Mouse (Mus musculus): ENCODE results near the gene Nat9.
A peak's percentile ranks its signal among the peaks of the same experiment; 100 is the strongest.

Nat9 gene

DNA sequence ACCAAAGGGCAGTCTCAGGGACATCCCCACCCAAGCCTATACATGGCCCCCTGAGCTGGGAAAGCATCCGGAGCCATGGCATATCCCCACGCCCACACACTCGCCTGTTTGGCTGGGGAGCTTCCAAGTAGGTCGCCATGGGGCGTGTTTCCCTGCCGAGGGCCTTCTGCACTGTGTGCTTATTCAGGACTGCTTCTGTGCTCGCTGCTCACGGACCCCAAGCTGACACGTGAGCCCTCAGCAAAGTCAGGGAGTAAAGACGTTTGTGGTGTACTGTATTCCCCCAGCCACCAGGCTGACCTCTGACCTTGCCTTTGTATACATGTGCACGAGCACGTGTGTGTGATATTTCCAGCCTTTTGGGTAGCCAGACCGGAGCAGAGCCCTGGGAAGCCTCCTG is 24.5 kb upstream of the Nat9 start:
- no peak for DNase-seq

DNA sequence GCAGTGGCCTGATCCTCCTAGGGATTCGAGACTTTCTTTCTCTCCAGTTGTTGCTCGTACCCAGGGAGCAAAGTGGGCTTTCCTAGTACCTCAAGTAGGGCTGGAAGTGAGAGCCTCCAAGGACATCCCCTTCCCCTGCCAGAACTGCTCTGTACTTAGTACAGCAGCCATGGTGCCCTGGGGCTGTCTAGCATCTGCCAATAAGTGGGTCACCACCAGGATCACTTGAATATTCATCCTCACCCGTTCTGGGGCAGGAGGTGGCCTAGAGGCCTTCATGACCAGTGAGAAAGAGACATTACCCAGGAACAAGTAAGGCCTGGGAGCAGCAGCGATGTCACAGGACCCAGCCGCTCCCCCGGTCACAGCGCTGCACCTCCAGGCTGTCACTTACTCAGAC is 22.3 kb upstream of the Nat9 start:
- no peak for DNase-seq

DNA sequence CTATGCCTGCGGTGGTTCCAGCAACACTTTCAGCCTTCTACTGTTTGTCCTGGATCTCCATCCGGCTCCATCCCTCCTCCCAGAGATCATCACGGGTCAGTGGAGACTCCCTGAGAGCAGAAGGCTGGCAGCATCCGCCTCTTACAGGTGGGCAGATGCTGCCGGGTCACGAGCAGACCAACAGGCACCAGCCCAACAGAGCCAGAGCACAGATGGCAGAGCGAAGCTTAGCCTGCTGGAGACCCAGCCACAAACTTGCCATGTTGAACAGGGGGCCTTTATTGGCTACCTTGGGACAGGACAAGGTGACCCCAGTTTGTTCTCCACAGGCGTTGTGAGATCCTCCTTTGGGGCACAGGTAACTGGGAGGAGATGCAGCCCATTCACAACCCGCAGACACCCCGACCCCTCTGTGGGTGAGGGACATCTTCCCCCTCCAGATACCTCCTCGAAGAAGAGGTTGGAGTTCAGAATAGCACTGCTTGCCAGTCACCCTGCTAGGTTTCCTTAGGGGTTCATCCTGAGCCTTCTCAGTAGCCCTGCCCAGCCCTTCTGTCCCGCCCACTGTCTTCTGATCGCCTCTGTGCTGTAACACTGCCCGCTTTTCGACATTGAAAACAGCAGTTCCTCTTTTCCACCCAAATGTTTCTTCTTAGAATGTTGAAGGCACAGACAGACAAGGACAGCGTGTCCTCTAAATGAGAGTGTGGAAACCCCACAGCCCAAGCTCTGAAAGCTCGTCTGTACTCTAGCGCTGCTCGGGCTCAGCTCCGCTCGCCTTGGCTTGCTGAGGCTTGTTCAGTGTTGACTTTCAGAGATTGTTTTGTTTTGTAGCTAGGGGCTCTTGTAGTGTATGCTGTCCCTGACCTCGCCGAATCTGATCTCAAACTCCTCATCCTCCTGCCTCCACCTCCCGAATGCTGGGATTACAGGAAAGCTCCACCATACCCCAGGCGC is 21.4 kb upstream of the Nat9 start:
- no peak for DNase-seq

DNA sequence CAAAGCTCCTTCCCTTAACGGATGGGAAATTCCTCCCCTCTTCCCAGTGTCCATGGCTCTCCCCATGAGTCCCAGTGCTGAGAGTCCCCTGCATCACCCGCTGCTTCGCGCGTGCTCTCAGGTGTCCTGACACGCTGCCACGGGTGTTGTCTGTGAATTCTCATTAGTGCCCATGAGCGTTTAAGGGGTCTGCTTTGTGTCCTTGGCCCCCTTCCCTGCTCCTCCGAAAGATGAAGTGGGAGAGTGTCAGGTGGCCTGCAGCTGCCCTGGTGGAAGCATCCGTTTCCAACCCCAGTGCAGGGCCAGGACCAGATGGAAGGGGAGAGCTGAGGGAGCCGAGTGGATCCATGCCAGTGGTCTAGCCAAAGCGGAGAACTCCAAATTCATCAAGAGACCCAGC is 20.5 kb upstream of the Nat9 start:
- no peak for DNase-seq

DNA sequence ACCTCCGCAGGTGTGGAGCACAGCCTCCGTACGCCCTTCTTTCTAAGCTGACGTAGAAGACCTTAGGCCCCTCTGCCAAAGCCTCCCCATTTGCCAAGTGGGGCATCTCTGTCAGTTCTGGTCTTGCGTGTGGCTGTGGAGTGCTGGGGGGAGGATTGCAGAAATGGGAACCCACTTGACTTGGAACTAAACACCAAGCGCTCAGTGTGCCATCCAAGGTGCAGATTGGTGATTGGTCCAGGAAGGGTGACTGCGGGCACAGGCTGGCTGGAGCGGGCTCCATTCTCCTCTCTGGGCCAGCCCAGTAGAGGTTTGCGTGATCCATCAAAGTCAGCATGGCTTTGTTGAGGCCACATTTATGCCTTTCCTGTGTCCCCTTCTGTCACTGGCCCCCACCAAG is 15.1 kb upstream of the Nat9 start:
- no peak for DNase-seq

DNA sequence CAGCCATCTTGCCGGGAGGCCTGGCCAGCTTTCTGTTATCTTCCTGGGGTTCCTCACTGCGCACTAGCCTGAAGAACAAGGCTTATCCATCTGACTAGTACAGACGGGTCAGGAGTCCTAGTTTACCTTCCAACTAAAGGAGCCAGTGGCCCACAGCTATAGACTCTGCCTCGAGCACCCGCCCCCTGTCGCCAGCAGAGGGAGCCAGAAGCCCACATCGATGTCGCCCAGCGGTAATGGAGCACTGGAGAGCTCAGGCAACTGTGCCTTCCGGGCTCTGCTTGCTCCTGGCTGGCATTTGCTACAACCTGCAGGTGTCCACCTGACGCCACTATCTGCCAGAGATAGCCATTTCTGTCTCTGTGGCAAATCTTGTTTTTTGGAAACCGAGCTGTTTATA is 14.7 kb upstream of the Nat9 start:
- peak; percentile 85 for DNase-seq

DNA sequence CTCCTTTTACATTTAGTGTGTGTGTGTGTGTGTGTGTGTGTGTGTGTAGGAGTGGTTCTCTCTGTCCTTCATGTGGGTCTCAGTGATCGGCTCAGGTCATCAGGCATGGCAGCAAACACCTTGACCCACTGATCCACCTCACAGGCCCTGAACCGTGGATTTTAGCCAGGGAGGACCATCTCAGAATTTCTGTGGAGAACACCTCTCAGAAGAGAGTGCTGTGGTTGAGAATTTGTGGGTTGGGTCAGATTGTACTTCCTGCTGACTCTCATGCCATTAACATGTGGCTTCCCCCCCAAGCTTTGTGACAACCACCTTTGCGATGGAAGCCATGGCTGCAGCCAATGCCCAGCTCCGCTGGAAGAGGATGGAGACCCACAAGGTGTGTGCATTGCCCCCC is 12.9 kb upstream of the Nat9 start:
- DNase-seq = no peak

DNA sequence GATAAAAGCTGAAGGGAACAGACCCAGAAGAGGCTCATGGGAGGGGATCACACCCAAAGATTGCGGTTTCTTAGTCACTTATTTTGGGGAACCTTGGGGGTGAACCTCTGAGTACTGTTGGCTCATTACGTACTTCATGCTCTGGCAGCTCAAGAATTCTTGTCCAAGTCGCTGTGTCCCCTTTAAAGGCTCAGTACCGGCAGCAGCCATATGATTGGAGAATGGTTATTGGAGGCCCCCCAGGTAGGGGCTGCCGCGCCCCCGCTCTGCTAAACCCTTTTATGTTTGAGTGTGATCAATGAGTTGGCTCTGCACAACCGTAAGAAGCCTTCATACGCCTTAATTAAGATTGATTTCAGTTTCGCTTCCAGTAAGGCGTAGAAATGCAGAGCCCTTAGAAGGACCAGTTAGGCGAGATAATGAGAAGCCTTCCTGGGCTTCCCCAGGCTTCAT is 11.3 kb upstream of the Nat9 start:
- DNase-seq = no peak

DNA sequence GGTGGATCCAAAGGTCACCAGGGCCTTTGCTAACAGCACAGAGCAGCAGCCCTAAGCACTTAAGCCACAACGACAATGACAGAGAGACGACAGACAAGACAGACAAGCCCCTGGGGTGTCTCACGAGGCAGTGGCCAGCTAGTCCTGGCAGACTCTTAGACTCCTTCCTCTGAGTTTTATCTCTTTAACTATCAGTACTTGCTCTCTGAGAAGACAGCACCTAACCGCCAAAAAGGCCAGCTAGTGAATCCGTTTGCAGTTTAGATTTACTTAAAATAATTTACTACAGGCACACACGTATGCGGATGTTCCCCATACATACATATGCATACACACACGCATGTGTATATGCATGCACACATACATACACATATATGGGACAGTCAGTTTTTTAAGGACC is 9.9 kb upstream of the Nat9 start:
- no peak for DNase-seq

DNA sequence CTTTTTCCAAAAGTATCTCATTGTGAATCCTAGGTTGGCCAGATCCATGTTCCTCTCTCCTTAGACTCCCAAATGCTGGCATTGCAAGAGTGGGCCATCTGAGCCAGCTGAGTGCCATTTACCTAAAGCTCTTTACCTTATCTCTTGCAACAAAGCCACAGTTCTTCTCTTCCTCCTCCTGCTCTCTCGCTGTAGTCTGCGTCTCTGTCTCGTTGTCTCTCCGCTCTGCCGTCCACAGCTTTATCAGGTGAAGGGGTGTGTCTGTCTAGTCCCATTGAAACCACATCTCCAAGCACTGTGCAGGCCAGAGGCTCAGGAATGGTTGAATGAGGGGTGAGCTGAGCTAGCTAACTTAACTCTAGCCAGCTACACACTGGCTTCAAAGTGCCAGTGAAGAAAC is 8.3 kb upstream of the Nat9 start:
- no peak for DNase-seq

DNA sequence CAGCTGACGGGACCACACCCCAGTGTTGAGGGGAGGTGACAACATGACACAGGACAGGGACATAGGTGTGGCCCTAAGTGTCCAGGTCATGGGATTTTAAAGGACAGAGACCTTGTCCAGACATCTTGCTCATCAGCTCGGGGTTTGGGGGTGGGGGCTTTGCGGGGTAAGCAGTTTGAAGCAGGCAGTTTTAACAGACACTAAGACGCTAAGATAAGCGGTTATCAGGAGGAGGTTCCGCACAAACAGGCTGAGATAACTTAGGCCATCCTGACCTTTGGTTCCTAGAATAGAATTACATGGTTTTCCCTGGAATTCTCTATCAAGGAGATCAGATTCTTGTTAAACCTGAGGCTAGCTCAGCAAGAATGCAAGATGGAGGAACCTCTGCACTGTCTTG is 7.0 kb upstream of the Nat9 start:
- no peak for DNase-seq

DNA sequence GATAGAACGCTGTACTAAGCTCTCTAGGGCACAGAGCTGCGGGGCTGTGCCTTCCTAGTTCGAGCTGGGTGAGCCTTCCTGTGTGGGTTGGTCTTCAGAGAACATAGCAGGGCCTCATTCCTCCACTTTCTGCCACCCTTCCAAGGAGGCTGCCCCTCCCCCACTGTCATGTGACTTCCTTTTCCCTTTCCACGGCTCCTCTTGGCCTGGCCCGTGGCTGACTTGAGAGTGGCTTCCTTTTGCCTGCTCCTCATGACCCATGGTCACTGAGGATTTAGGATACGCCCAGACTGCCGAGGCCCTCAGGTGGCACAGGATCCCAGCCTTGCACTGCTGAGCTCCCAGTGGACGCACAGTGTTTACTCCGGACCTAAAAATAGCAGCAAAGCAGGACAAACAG is 4.5 kb upstream of the Nat9 start:
- DNase-seq = peak; percentile 63

DNA sequence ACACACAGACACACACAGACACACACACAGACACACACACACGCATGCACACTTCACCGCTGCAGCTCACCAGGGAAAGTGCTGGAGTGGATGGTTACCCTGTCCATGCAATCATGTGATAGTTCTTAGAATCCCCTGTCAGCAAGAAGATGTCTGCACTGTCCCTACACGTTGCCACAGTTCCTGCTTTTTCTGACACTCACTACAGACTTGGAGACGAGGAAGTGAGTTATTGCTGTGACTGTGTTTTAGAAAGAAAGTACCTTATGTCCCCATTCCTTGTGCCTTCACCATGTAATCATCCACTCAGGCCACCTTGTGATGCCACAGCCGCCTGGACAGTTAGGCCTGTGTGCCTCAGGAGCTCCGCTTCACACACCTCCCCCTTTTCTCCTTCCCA is 1.6 kb upstream of the Nat9 start:
- DNase-seq = no peak

DNA sequence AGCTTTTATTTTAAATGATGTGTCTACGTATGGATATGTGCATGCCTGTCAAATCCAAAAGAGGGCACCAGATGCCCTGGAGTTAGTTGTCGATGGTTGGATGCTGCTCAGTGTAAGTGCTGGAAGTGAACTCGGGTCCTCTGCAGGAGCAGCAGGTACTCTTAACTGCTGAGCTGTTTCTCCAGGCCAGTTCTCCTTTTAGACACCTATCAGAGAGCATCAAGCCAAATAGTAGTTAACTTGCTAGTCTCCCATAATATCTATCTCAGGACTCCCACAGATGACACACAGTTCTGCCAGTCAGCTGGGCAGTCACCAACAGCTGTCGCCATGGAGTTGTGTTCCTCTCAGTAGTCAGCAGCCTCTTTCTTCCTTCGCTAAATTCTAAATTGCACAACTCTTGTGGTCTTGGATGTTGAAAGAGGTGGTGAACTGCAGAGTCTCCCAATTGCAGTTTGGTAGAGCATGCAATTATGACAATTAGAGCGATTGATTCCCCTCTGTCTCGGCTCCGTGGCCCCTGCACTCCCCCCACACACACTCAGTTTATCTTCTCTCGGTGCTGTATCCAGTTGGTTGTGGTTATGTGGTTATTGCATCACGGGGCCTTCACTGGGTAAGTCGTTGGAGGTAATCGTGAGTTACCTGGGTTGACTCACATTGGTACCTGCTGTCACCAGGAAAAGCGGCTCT is 1.0 kb upstream of the Nat9 start:
- no peak for DNase-seq

DNA sequence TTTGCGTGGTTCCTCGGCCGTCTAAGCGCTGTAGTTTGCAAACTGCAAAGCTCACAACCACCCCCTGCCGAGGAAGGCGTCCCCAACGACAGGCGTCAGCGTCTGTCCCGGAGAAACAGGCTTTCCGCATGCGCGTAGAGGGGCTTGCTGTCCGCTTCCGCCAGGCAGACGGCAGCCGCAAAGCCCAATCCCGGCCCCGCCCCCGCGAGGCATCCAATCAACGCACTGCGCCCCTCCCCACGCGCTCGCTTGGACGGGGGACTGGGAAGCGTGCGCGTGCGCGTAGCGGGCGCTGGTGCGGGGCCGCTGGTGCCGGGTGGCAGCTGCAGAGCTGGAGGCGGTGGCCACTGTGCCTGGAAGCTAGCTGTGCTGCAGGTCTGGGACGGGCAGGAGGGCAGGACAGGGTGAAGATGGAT is 427 bp downstream of the Nat9 start, which contains the start of gene Tmem104:
TSS of gene Tmem104 (plus strand) at position 264 of the 416 bp plus-strand sequence.
- peak; percentile 99 for DNase-seq

DNA sequence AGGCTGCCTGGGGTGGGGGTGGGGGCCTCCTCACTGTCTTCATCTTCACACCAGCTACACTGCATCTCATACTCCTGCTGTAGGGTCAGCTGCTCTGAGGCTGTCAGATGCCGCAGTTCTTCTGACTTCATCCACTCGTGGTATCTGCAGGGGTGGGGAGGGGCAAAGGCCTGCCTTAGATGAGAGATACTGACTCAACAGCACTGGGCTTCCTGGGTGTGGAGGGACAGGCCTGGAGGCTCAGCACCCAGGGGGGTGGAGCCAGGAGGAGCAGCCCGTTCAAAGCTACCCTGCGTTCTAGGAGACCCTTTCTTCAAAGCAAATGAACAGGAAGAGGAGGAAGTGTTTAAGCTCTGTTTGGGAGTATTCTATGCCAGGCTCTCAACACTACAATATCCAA is 2.7 kb downstream of the Nat9 start:
- DNase-seq = no peak

DNA sequence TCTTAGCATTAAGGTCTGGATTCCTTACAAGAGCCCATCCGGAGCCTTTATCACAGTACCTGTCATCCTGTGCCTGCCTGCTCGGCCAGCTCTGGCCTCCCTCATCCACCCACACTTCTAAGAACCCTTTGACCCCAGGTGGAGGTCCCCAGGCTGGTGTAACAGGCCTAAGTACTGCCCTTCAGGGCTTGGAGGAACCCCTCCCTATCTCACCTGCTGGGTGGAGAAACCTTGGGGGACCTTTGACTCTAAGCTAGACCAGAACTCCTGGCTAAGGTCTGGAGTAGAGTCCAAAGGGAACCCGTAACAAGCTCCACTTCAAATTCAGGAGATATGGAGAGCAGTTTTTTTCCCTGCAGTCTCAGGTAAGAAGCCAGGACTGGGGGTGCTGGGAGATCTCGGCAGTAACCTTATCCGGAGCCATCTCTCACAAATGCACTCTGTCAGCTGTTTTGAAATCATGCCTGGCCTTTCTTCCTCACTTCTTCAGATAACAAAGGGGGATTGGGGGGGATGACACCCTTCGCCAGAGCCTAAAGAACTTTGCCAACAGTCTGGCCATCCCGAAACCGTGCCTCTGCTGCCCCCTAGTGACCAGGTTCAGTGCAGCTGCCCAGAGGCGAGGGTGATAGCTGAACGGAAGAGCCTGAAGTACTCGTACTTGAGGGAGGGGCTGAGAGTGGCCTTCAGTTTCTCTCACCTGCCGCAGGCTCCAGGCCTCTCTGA is 5.6 kb downstream of the Nat9 start:
- DNase-seq = peak; percentile 88

DNA sequence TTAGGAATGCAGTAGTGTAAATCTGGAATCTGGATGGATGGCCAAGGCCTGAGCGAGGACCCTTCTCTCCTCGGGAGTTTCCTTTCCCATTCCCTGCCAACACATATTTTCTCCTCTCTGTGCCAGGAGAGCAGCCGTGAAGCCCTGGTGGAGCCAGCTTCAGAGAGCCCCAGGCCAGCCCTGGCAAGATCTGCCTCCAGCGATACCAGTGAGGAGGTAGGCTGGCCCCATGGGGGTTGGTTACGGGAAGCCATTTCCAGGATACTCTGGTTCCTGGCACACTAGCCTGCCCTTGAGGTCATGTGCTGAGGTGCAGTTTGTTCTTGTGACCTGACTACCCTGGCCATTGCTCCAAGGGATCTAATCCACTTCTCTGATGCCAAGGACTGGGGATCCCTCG is 7.8 kb downstream of the Nat9 start:
- DNase-seq = peak; percentile 68

DNA sequence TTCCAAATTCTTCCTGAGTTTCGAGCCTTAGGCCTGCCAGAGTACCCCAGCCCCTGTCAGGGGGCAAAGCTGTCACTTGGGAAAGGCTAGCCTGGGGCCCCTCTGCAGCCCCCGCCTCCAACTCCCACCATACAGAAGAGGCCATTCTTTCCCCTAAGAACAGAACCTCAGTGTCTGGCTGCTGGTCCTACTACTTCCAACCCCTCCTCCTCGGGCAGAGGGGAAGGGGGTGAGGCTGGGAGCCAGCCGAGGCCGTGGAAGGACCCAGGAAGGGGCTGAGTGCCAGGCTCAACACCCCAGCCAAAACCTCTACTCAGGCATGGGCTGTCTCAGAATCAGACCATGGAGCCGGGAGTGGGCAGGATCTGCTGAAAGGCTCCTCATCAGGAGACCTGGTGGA is 8.5 kb downstream of the Nat9 start:
- DNase-seq = no peak

DNA sequence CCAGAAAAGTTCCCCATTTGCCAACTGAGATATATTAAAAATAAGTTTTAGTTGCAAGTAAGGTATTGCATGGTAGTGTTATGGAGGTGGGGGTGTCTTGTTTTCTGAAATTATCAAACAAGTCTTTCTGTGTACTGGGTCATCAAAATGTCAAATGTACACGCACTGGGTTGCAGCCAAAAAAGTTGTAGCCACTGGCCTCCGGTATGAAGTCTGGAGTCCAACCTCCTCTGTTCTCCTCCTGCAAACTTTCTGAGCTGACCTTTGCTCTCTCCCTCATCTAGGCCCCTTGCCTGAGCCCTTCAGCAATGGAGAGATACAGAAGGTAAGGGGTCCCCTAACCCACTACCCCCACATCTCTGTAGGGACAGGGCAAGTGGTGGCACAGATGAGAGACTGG is 8.9 kb downstream of the Nat9 start:
- no peak for DNase-seq

DNA sequence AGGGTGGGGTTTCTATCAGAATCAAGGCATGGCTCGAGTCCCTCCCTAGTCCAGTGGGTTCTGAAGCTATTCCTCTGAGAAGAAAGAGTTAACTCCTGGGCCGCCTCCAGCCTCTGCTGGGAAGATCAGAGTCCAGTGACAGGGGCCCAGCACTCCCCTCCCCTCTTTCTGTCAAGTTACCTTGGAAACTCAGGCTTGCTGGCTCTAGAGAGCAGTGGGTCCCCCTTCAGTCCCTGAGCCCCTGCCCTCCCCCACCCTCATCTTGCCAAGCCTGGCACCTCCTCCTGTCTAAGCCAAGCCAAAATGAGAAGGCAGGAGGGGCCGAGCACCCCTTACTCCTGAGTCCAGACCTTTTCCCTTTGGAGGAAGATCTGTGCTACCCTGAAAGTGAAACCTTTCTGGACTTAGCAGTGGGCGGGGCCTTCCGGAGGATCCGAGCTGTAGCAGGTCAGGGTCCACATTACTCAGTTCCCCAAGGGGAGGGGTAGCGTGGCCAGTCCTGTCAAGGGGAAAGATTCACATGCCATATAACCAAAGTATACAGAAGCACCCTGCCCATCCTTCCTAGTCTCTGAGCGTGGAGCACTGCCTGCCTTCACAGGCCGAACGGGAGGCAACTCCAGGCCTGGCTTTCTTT is 10.0 kb downstream of the Nat9 start:
- peak; percentile 79 for DNase-seq

DNA sequence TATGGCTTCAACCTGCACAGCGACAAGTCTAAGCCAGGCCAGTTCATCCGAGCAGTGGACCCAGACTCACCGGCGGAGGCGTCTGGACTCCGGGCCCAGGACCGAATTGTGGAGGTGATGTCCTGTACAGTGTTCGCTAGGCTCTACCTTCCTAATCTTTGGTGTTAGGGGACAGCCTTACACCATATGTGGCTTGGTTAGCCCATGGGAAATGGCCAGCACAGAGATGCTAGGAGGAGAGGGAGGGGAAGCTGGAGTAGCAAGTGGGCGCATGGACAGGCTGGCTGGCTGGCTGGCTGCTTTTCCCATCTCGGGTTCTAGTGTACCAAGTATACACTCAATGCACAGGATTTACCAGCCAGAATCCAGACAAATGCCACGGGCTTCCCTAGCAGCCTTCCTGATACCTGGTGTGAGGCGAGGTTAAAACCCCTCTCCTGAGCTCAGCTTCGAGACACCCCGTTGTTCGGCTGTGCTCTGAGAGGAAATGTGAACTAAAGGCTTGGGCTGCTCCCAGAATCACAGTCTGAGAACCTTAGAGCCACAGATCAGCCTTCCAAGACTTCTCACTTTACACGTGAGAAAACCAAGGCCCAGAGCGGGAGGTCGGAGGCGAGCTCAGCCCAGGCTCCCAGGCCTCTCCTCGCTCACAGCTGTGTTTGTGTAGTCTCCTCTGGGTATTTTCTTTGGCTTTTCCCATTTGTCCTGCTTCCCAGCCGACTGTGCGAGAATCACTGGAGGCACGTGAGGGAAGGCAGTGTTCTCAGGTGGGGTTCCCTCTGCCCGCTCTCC is 11.1 kb downstream of the Nat9 start:
- no peak for DNase-seq
